Mouse (Mus musculus) embryonic stem cell, embryonic (primary cell): ENCODE measurements at regions not wholly inside any gene's neighbourhood (a gene's known extent, or its start where the extent isn't known, plus 50 kb on each side); places are given as distances from the start of the nearest gene placed in this dataset.

ENCODE experiments used
- CTCF ChIA-PET, 4 experiments: fragments of 300-600 bp in 2 of 4; fragments of 350-600 bp in 2 of 4; sonication (Branson Sonifier 250); formaldehyde crosslinking; loops; one replicate each; lab custom pipeline; 2022; ENCODE audit warnings: inconsistent platforms in 2 of 4; lab: Charles Lee
- POLR2A ChIA-PET, 4 experiments: fragments of 300-600 bp in 2 of 4; fragments of 350-600 bp in 2 of 4; sonication (Branson Sonifier 250); formaldehyde crosslinking; loops; one replicate each; lab custom pipeline; 2022; ENCODE audit warnings: antibody characterized with exemption in 4 of 4, inconsistent platforms in 1 of 4; lab: Charles Lee

- CTCF ChIA-PET = interaction anchor here in 2 of 4 experiments (0.6 kb wide), 2 partner anchors 299 to 844 kb away, joined by 3 read pairs; no protein-coding TSS in a partner anchor
- POLR2A ChIA-PET = interaction anchor here in 3 of 4 experiments (0.7 to 1.3 kb wide), 7 partner anchors 13 to 1456 kb away, joined by 3 to 5 read pairs (median 3); no protein-coding TSS in a partner anchor
Measured at GRCm38 (mm10) chr12:39741051-39741847, 296.6 kb downstream of the Arl4a start.

GRCm38 (mm10) chr12:39736966-39737365, 300.9 kb downstream of the Arl4a start:
- ChIA-PET POLR2A (interaction anchor here in 1 of 4 experiments (0.7 kb wide), 1 partner anchor 916 kb away, joined by 5 read pairs; no protein-coding TSS in a partner anchor), CTCF (no interaction called here)

GRCm38 (mm10) chr12:39736097-39736920, 301.5 kb downstream of the Arl4a start:
- ChIA-PET POLR2A (no interaction called here), CTCF (no interaction called here)

- CTCF ChIA-PET = interaction anchor here in 1 of 4 experiments (0.6 kb wide), 1 partner anchor 189 kb away, joined by 6 read pairs; no protein-coding TSS in a partner anchor
- POLR2A ChIA-PET = no interaction called here
Measured at GRCm38 (mm10) chr12:39734176-39734575, 303.6 kb downstream of the Arl4a start.

- ChIA-PET POLR2A (no interaction called here), CTCF (no interaction called here)
Measured at GRCm38 (mm10) chr12:39731177-39731576, 306.6 kb downstream of the Arl4a start.

- ChIA-PET CTCF (no interaction called here), POLR2A (no interaction called here)
Measured at GRCm38 (mm10) chr12:39729255-39729654, 308.6 kb downstream of the Arl4a start.

- POLR2A ChIA-PET = no interaction called here
- CTCF ChIA-PET = no interaction called here
Measured at GRCm38 (mm10) chr12:39724172-39724571, 313.7 kb downstream of the Arl4a start.

GRCm38 (mm10) chr12:39715120-39715519, 322.7 kb downstream of the Arl4a start:
- POLR2A ChIA-PET = no interaction called here

GRCm38 (mm10) chr12:39714169-39714794, 323.5 kb downstream of the Arl4a start:
- ChIA-PET POLR2A (no interaction called here), CTCF (no interaction called here)

More at GRCm38 (mm10) chr12:39715120-39715519, 322.7 kb downstream of the Arl4a start:
- CTCF ChIA-PET = no interaction called here

- ChIA-PET POLR2A (no interaction called here), CTCF (no interaction called here)
Measured at GRCm38 (mm10) chr12:39711807-39712206, 326.0 kb downstream of the Arl4a start.

GRCm38 (mm10) chr12:39709850-39710249, 328.0 kb downstream of the Arl4a start:
- ChIA-PET CTCF (no interaction called here), POLR2A (no interaction called here)

- POLR2A ChIA-PET = no interaction called here
- CTCF ChIA-PET = no interaction called here
Measured at GRCm38 (mm10) chr12:39697182-39697581, 340.6 kb downstream of the Arl4a start.

GRCm38 (mm10) chr12:39695322-39695721, 342.5 kb downstream of the Arl4a start:
- POLR2A ChIA-PET = no interaction called here
- CTCF ChIA-PET = no interaction called here

- ChIA-PET CTCF (no interaction called here), POLR2A (no interaction called here)
Measured at GRCm38 (mm10) chr12:39692043-39692442, 345.8 kb downstream of the Arl4a start.

- ChIA-PET POLR2A (no interaction called here), CTCF (no interaction called here)
Measured at GRCm38 (mm10) chr12:39685399-39685798, 352.4 kb downstream of the Arl4a start.

GRCm38 (mm10) chr12:39682121-39682520, 355.7 kb downstream of the Arl4a start:
- POLR2A ChIA-PET = no interaction called here
- CTCF ChIA-PET = interaction anchor here in 1 of 4 experiments (0.6 kb wide), 1 partner anchor 337 kb away, joined by 5 read pairs; no protein-coding TSS in a partner anchor

GRCm38 (mm10) chr12:39675608-39676007, 362.2 kb downstream of the Arl4a start:
- CTCF ChIA-PET = no interaction called here
- POLR2A ChIA-PET = no interaction called here

- ChIA-PET POLR2A (no interaction called here), CTCF (no interaction called here)
Measured at GRCm38 (mm10) chr12:39667701-39668100, 370.1 kb downstream of the Arl4a start.

GRCm38 (mm10) chr12:39665448-39665847, 372.4 kb downstream of the Arl4a start:
- POLR2A ChIA-PET = interaction anchor here in 1 of 4 experiments (1.0 kb wide), 1 partner anchor 371 kb away, joined by 3 read pairs; no protein-coding TSS in a partner anchor
- CTCF ChIA-PET = interaction anchor here in 2 of 4 experiments (1.0 to 1.1 kb wide), 3 partner anchors 374 to 408 kb away, joined by 3 to 9 read pairs (median 8); no protein-coding TSS in a partner anchor
